Mouse (Mus musculus) liver, embryonic 14.5 days (tissue): Measurements from ENCODE around the gene Col4a2.

Source experiments
- CTCF ChIP-seq: IDR thresholded peaks from 2 replicates; pipeline ENCODE4 v1.5.1; 2016; ENCODE audit warnings: antibody characterized with exemption, low read depth, control low read depth
- EP300 ChIP-seq: IDR thresholded peaks from 2 replicates; pipeline ENCODE4 v1.6.1; 2016; ENCODE audit warnings: antibody characterized with exemption, low read depth

- TF ChIP-seq CTCF (no peak), EP300 (no peak)
These were observed 35.0 kb upstream of the Col4a2 start for GRCm38 (mm10) chr8:11277602-11278051.
